Mouse (Mus musculus): ENCODE data around the gene Cdk5.

- TF ChIP-seq CTCF (conservative IDR thresholded peaks at IDR 0.05; ENCODE audit: insufficient read depth, insufficient read length, low read depth, low read length) (no peak), POLR2A (IDR thresholded peaks at IDR 0.05; ENCODE audit: low read depth, low read length) (no peak)
Measured at GRCm38 (mm10) chr5:24452691-24453233, 29.4 kb upstream of the Cdk5 start.
